Mouse (Mus musculus): ENCODE measurements around the gene Adgrf1. TPM values are rescaled to one million over a fixed set of nuclear protein-coding genes. Genes with fewer than 3 reads are reported as not detected.

Adgrf1 gene
- total and polyA plus RNA-seq, 3 experiments = not detected

GRCm38 (mm10) chr17:43332686-43333085, 62.6 kb downstream of the Adgrf1 start:
- Histone ChIP-seq H3K36me3 (replicated peaks in 1 of 2; ENCODE audit: control insufficient read depth in 1 of 2, insufficient read depth in 1 of 2, low read length in 1 of 2) (no peaks in the 10 kb centered on the region), H3K79me2 (replicated peaks; ENCODE audit: control insufficient read depth, extremely low read depth, insufficient read depth, poor library complexity, severe bottlenecking) (no peaks in the 10 kb centered on the region), H3K4me2 (ENCODE audit: insufficient read depth, low read depth, poor library complexity, severe bottlenecking) (no peak overlapping the region), H3K9ac (ENCODE audit: insufficient read depth, low read depth) (no peak overlapping the region), H3K27me3 (replicated peaks) (no peaks in the 10 kb centered on the region), H3K9me3 (replicated peaks; ENCODE audit: low read length) (peaks cover 38% of the 10 kb centered on the region), H3K27ac (ENCODE audit: insufficient read depth, low read depth) (no peak overlapping the region), H3K4me3 (replicated peaks in 1 of 3; ENCODE audit: low read depth in 2 of 3, low read length in 2 of 3, poor library complexity in 1 of 3) (no peak overlapping the region), H3K4me1 (ENCODE audit: control insufficient read depth in 1 of 2, insufficient read depth in 2 of 2) (peaks cover 0 to 3% of the 10 kb centered on the region in 2 experiments; a peak in 1 of 4 replicates)
- dilution Hi-C loops (cut with MboI; ENCODE audit: extremely low pct_ligation_motif_present, extremely low pct_unique_long_range_greater_than_20kb, low sequenced_read_pairs) (no loop called here), in situ Hi-C loops (cut with MboI; ENCODE audit: low pct_ligation_motif_present, low pct_unique_long_range_greater_than_20kb, low sequenced_read_pairs) (no loop called here)
- no peak for DNase-seq (ENCODE audit: extremely low read depth)
- TF ChIP-seq UBTF (IDR thresholded peaks at IDR 0.05; ENCODE audit: low read depth, low read length) (no peak), CTCF (conservative IDR thresholded peaks at IDR 0.05 in 1 of 2, IDR thresholded peaks at IDR 0.05 in 1 of 2; ENCODE audit: low read depth in 2 of 2, low read length in 2 of 2) (no peak), PAX5 (IDR thresholded peaks at IDR 0.05; ENCODE audit: low read length) (no peak), ZNF384 (IDR thresholded peaks at IDR 0.05; ENCODE audit: low read depth, low read length) (no peak), MAX (IDR thresholded peaks at IDR 0.05; ENCODE audit: low read length) (no peak), MAZ (IDR thresholded peaks at IDR 0.05; ENCODE audit: low read depth, low read length) (no peak), MXI1 (IDR thresholded peaks at IDR 0.05; ENCODE audit: low read depth, low read length) (no peak), RAD21 (IDR thresholded peaks at IDR 0.05; ENCODE audit: low read depth, low read length) (no peak), ELF1 (IDR thresholded peaks at IDR 0.05; ENCODE audit: low read depth, low read length) (no peak), MYC (IDR thresholded peaks at IDR 0.05; ENCODE audit: low read depth, low read length) (no peak), SMC3 (IDR thresholded peaks at IDR 0.05; ENCODE audit: low read depth, low read length) (no peak), TBP (conservative IDR thresholded peaks at IDR 0.05; ENCODE audit: low read depth, low read length) (no peak)

DNA sequence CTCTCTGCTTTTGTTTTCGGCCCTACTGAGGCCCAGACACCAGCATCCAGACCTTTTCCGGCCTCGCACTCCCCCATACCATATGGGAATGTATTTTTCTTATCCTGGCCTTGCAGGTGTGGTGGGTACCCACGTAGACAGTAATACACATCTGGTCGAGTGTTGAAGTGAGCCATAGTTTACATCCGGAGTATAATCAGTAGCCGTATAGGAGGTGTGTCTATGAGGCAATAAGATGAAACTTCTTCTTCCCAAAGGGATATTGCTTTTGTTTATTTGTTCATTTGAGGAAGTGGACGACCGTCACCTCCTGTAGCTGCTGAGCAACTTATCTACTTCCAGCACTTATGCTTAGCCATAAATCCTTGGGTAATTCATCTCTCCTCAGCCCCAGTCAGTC, 63.9 kb downstream of the Adgrf1 start:
- H3K27ac ChIP-seq (ENCODE audit: insufficient read depth, low read depth) = no peak overlapping the region
- dilution Hi-C loops (cut with MboI; ENCODE audit: extremely low pct_ligation_motif_present, extremely low pct_unique_long_range_greater_than_20kb, low sequenced_read_pairs) = no loop called here
- in situ Hi-C loops (cut with MboI; ENCODE audit: low pct_ligation_motif_present, low pct_unique_long_range_greater_than_20kb, low sequenced_read_pairs) = no loop called here

More for the DNA sequence above, 63.9 kb downstream of the Adgrf1 start:
- Histone ChIP-seq H3K9ac (ENCODE audit: insufficient read depth, low read depth) (no peak overlapping the region), H3K4me1 (ENCODE audit: control insufficient read depth in 1 of 2, insufficient read depth in 2 of 2) (peaks cover 0 to 4% of the 10 kb centered on the region in 2 experiments; a peak in 1 of 4 replicates), H3K27me3 (replicated peaks) (no peaks in the 10 kb centered on the region), H3K4me3 (replicated peaks in 1 of 3; ENCODE audit: low read depth in 2 of 3, low read length in 2 of 3, poor library complexity in 1 of 3) (no peak overlapping the region), H3K9me3 (replicated peaks; ENCODE audit: low read length) (peaks cover 38% of the 10 kb centered on the region), H3K36me3 (replicated peaks in 1 of 2; ENCODE audit: control insufficient read depth in 1 of 2, insufficient read depth in 1 of 2, low read length in 1 of 2) (no peaks in the 10 kb centered on the region), H3K4me2 (ENCODE audit: insufficient read depth, low read depth, poor library complexity, severe bottlenecking) (no peak overlapping the region), H3K79me2 (replicated peaks; ENCODE audit: control insufficient read depth, extremely low read depth, insufficient read depth, poor library complexity, severe bottlenecking) (no peaks in the 10 kb centered on the region)
- no peak for TF ChIP-seq JUN (IDR thresholded peaks at IDR 0.05; ENCODE audit: insufficient read depth, low read depth, low read length)
- no peak for TF ChIP-seq ZMIZ1 (IDR thresholded peaks at IDR 0.05; ENCODE audit: low read depth, low read length)
- TF ChIP-seq CHD1 (IDR thresholded peaks at IDR 0.05; ENCODE audit: low read depth, low read length) = no peak
- no peak for TF ChIP-seq BHLHE40 (IDR thresholded peaks at IDR 0.05; ENCODE audit: low read depth, low read length)
- no peak for TF ChIP-seq MAZ (IDR thresholded peaks at IDR 0.05; ENCODE audit: low read depth, low read length)
- no peak for TF ChIP-seq RAD21 (IDR thresholded peaks at IDR 0.05; ENCODE audit: low read depth, low read length)
- TF ChIP-seq E2F4 (IDR thresholded peaks at IDR 0.05; ENCODE audit: insufficient replicate concordance, low read depth, low read length) = no peak
- TF ChIP-seq POLR2A (IDR thresholded peaks at IDR 0.05; ENCODE audit: low read depth, low read length) = no peak
- no peak for TF ChIP-seq CHD2 (IDR thresholded peaks at IDR 0.05; ENCODE audit: low read length)
- no peak for TF ChIP-seq MAFK (IDR thresholded peaks at IDR 0.05; ENCODE audit: insufficient replicate concordance, low read length)
- TF ChIP-seq ZNF384 (IDR thresholded peaks at IDR 0.05; ENCODE audit: low read depth, low read length) = no peak
- no peak for TF ChIP-seq TBP (conservative IDR thresholded peaks at IDR 0.05; ENCODE audit: low read depth, low read length)
- no peak for TF ChIP-seq TCF12 (IDR thresholded peaks at IDR 0.05; ENCODE audit: low read depth, low read length)
- TF ChIP-seq SMC3 (IDR thresholded peaks at IDR 0.05; ENCODE audit: low read depth, low read length) = no peak
- TF ChIP-seq MXI1 (IDR thresholded peaks at IDR 0.05; ENCODE audit: low read depth, low read length) = no peak
- no peak for TF ChIP-seq IRF4 (IDR thresholded peaks at IDR 0.05; ENCODE audit: low read depth, low read length)
- no peak for DNase-seq (ENCODE audit: extremely low read depth)
